Mouse (Mus musculus) heart, postnatal 0 days (tissue): ENCODE results near the gene Anapc5. TPM values are rescaled to one million over a fixed set of nuclear protein-coding genes. Genes with fewer than 3 reads are reported as not detected.

ENCODE experiments used
- ATAC-seq: fragments of 200-750 bp; cut with Nextera tagmentation; 2 replicates; pipeline ENCODE4 v1.8.0; 2017; ENCODE audit warnings: low read depth, moderate number of reproducible peaks, moderate library complexity; ENCODE audit not compliant: insufficient read depth
- DNase-seq: peaks from one replicate; pipeline ENCODE4 v3.0.0-alpha.2; 2016; ENCODE audit warnings: low spot score
- H3K27ac ChIP-seq: fragments of 300-500 bp; sonication (generic); 2 replicates; pipeline ENCODE4 v1.5.1; 2014; ENCODE audit warnings: low read depth, mild to moderate bottlenecking
- H3K27me3 ChIP-seq: fragments of 300-500 bp; sonication (generic); 2 replicates; pipeline ENCODE4 v1.6.1; 2014; ENCODE audit warnings: low read length, mixed read lengths; ENCODE audit not compliant: control insufficient read depth, insufficient read depth
- H3K36me3 ChIP-seq: fragments of 300-500 bp; sonication (generic); replicated peaks from 2 replicates; pipeline ENCODE4 v1.6.1; 2014; ENCODE audit warnings: low read length, mixed read lengths; ENCODE audit not compliant: control insufficient read depth, insufficient read depth
- H3K4me1 ChIP-seq: fragments of 300-500 bp; sonication (generic); 2 replicates; pipeline ENCODE4 v1.6.1; 2014; ENCODE audit warnings: antibody characterized with exemption; ENCODE audit not compliant: control insufficient read depth, insufficient read depth
- H3K4me2 ChIP-seq: fragments of 300-500 bp; sonication (generic); 2 replicates; pipeline ENCODE4 v1.6.1; 2014; ENCODE audit warnings: low read depth, mild to moderate bottlenecking, low read length, moderate library complexity
- H3K4me3 ChIP-seq: fragments of 300-500 bp; sonication (generic); 2 replicates; pipeline ENCODE4 v1.5.1; 2014; ENCODE audit warnings: low read depth, low read length
- H3K9ac ChIP-seq: fragments of 300-500 bp; sonication (generic); replicated peaks from 2 replicates; pipeline ENCODE4 v1.6.1; 2014; ENCODE audit warnings: low read depth, low read length, mixed read lengths
- H3K9me3 ChIP-seq: fragments of 300-500 bp; sonication (generic); replicated peaks from 2 replicates; pipeline ENCODE4 v1.6.1; 2016; ENCODE audit warnings: low read length; ENCODE audit not compliant: control insufficient read depth
- CTCF ChIP-seq: IDR thresholded peaks from 2 replicates; pipeline ENCODE4 v1.5.1; 2016; ENCODE audit warnings: antibody characterized with exemption, control low read depth, low read depth
- EP300 ChIP-seq: IDR thresholded peaks from 2 replicates; pipeline ENCODE4 v1.6.1; 2016; ENCODE audit warnings: antibody characterized with exemption, low read depth
- WGBS: fragments of 180-500 bp; shearing (Covaris S2); extraction: QIAGEN DNeasy Blood & Tissue Kit; methylation state at CpG from one replicate; pipeline ENCODE4 v1.1.7; 2014; 5-methylcytosine and 5-hydroxymethylcytosine counted together
- polyA plus RNA-seq: library from polyadenylated mRNA; unstranded; fragments of >200 nt; fragmentation: Nextera tagmentation; extraction: Ambion mirVana; gene quantifications from 2 replicates; pipeline ENCODE4 v1.2.1, GENCODE M21; 2015
- total RNA-seq: library from RNA; depleted of rRNA; stranded (reverse); fragments of >200 nt; gene quantifications from 2 replicates; pipeline ENCODE4 v1.2.3, GENCODE M21; 2014; ENCODE audit warnings: low replicate concordance; rRNA removed

Gene Anapc5
- total and polyA plus RNA-seq, 2 experiments from 2014 or later, result 213 to 380 TPM

DNA sequence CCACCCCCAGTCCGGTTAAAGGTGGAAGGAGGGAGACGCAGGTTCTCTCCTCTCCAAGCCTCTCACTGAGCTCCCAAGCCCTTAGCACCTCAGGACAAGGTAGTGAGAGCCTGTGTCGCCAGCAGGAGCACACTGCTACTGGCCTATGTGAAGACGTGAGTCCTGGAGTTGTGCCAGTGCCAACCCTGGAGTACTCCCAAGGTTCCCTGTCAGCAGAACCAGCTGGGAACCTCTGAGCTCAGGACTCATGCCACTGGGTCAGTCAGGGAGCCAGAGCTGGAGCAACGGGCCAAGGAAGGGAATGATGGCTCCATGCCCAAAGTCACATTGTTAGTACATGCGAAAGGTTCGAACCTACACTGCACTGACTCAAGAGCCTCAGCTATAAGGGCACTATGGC is 64.5 kb downstream of the Anapc5 start:
- no peak overlapping the region for H3K4me2 ChIP-seq
- no peak overlapping the region for H3K4me3 ChIP-seq
- H3K36me3 ChIP-seq, result peaks cover 13% of the 10 kb centered on the region; the same call in 1 of the 2 replicates
- no peak overlapping the region for H3K27ac ChIP-seq
- H3K4me1 ChIP-seq, result peaks cover 6% of the 10 kb centered on the region; the same call in 1 of the 2 replicates
- DNase-seq (no peak), ATAC-seq (no peak)
- no peaks in the 10 kb centered on the region for H3K9me3 ChIP-seq
- H3K27me3 ChIP-seq, result no peaks in the 10 kb centered on the region
- H3K9ac ChIP-seq, result no peak overlapping the region
- TF ChIP-seq CTCF (no peak), EP300 (no peak)
- 53% methylated on average over 7 of the region's 7 CpGs for WGBS

DNA sequence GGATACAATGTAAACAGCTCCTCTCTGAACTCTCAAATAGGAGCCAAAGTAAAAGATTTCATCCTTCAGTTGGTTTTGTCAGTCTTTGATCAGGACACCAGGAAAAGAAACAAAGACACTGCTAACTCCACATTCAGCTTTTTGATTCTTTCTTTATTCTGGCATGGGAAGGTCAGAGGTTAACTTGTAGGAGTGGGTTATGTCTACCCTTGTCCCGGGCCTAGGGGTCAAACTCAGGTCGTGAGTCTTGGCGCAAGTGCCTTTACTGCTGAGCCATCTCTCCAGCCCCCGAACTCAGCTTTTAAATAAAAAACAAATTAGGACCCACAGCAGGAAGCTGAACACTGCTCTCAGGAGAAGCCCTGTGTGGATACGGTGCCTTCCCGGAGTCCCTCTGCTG is 65.0 kb downstream of the Anapc5 start:
- DNase-seq (no peak), ATAC-seq (no peak)
- no peak overlapping the region for H3K4me3 ChIP-seq
- H3K27ac ChIP-seq, result no peak overlapping the region
- 84% methylated on average over 6 of the region's 6 CpGs for WGBS
- peaks cover 13% of the 10 kb centered on the region; the same call in 1 of the 2 replicates for H3K36me3 ChIP-seq
- no peak overlapping the region for H3K9ac ChIP-seq
- no peaks in the 10 kb centered on the region for H3K9me3 ChIP-seq
- no peak for TF ChIP-seq CTCF
- TF ChIP-seq EP300, result no peak
- H3K27me3 ChIP-seq, result no peaks in the 10 kb centered on the region
- peaks cover 6% of the 10 kb centered on the region; the same call in 1 of the 2 replicates for H3K4me1 ChIP-seq
- H3K4me2 ChIP-seq, result no peak overlapping the region

DNA sequence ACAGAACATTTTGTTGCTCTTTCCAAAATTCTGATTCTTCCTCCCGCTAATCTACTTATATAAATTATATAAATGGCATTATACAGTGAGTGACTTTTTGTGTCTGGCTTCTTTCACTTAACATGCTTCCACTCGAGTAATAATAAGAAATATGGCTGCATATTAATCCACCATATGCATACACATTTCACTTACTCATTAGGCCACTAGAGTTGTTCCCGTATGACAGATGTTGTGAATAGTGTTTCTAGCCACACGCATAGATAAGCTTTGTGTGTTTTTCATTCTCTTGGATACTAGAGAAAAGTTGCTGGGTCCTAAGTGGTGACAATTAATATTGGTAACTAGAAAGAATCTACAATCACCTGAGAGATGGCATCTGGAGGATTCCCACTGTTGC is 65.5 kb downstream of the Anapc5 start:
- H3K27me3 ChIP-seq, result no peaks in the 10 kb centered on the region
- ATAC-seq (no peak), DNase-seq (no peak)
- no peak for TF ChIP-seq EP300
- TF ChIP-seq CTCF, result no peak
- no peak overlapping the region for H3K9ac ChIP-seq
- no peak overlapping the region for H3K27ac ChIP-seq
- no peak overlapping the region for H3K4me3 ChIP-seq
- 93% methylated on average over 4 of the region's 4 CpGs for WGBS
- peaks cover 13% of the 10 kb centered on the region; the same call in 1 of the 2 replicates for H3K36me3 ChIP-seq
- no peak overlapping the region for H3K4me2 ChIP-seq
- no peaks in the 10 kb centered on the region for H3K9me3 ChIP-seq
- H3K4me1 ChIP-seq, result peaks cover 2% of the 10 kb centered on the region; the same call in 1 of the 2 replicates

DNA sequence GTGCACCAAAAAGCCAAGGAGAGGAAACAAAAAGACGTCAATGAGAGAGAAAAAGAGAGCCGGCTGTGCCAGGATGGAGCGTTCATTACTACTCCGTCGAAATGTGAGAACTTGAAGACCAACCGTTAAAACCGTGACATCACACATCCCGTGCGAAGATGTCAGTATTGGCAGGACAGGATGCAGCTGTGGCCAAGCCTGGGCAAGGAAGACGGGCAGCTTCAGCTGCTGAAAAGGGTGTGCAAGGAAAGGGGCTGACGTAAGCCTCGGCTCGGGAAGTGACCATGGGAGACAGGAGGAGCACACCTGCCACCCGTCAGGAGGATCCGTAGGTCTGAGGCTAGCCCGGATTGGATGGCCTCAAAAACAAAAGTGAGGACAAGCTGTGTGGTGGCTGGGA is 66.7 kb downstream of the Anapc5 start:
- Histone ChIP-seq H3K9ac (no peak overlapping the region), H3K4me1 (no peaks in the 10 kb centered on the region), H3K9me3 (no peaks in the 10 kb centered on the region), H3K27ac (no peak overlapping the region), H3K27me3 (no peaks in the 10 kb centered on the region), H3K4me2 (no peak overlapping the region), H3K36me3 (peaks cover 12% of the 10 kb centered on the region; the same call in 1 of the 2 replicates), H3K4me3 (no peak overlapping the region)
- DNase-seq (no peak), ATAC-seq (no peak)
- TF ChIP-seq CTCF (no peak), EP300 (no peak)
- WGBS, result 77% methylated on average over 16 of the region's 16 CpGs

DNA sequence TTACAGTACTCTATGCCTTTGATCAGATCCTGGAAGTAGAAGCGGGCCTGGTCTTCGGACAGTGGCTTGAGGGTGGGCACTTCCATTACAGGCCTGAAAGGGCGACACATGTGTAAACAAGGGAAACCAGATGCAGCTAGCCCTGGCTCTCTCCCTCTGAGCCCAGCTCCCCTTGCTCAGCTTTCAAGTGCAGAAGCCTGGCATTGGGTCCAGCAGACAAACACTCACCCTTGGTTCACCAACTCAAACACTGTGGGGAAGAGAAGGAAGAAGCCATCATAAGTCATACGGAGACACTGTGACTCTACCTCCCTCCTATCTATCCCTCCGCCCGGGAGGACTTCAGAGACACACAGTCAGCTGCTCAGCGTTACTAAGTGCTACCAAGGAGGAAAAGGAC is 73.2 kb downstream of the Anapc5 start:
- no peak overlapping the region for H3K27ac ChIP-seq
- no peaks in the 10 kb centered on the region for H3K9me3 ChIP-seq
- no peak overlapping the region for H3K9ac ChIP-seq
- DNase-seq (no peak), ATAC-seq (no peak)
- no peak overlapping the region for H3K4me2 ChIP-seq
- TF ChIP-seq EP300, result no peak
- no peak for TF ChIP-seq CTCF
- 80% methylated on average over 7 of the region's 7 CpGs for WGBS
- H3K4me1 ChIP-seq, result no peaks in the 10 kb centered on the region
- H3K27me3 ChIP-seq, result no peaks in the 10 kb centered on the region
- no peak overlapping the region for H3K4me3 ChIP-seq
- H3K36me3 ChIP-seq, result peaks cover 19% of the 10 kb centered on the region; the same call in 1 of the 2 replicates

DNA sequence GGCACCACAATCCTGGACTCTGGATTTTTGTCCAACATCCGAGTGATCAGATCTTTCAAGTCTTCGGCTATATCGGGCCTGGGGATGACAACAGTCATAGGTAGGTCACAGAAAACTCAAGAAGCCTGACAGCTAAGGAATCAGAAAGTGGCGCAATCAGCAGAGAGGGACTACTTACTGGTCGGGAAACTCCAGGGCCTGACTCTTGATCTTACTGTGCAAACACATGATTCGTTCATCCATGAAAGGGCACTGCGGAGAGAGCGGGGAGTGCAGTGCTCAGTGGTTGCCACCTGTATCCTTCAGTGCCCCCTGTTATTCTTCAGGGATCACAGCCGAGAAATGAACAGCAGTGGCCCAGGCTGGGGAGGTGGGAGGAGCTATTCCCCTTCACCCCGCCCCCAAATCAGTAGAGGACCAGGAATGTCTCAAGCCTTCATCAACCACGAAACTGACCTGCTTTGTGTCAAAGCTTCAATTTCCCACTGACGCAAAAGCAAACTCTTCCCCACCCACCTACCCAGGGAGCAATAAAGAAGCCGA is 77.2 kb downstream of the Anapc5 start:
- TF ChIP-seq EP300 (no peak), CTCF (no peak)
- no peaks in the 10 kb centered on the region for H3K4me1 ChIP-seq
- WGBS, result 79% methylated on average over 13 of the region's 13 CpGs
- H3K9ac ChIP-seq, result no peak overlapping the region
- no peaks in the 10 kb centered on the region for H3K27me3 ChIP-seq
- H3K36me3 ChIP-seq, result peaks cover 37% of the 10 kb centered on the region
- H3K4me2 ChIP-seq, result no peak overlapping the region
- H3K4me3 ChIP-seq, result no peak overlapping the region
- DNase-seq (no peak), ATAC-seq (no peak)
- H3K9me3 ChIP-seq, result no peaks in the 10 kb centered on the region
- H3K27ac ChIP-seq, result no peak overlapping the region

Other genes starting within 250 kb of the Anapc5 start
- gene Ift81, start 206.8 kb downstream of the Anapc5 start, total RNA-seq, result 36.3 and 43.8 TPM in 2 replicates
- 50.3 and 51.6 TPM in 2 replicates for gene Ift81, start 206.8 kb downstream of the Anapc5 start, polyA plus RNA-seq
- gene P2rx7, start 177.4 kb downstream of the Anapc5 start, total RNA-seq, result 2.7 and 4.4 TPM in 2 replicates
- 1.6 and 2.2 TPM in 2 replicates for gene P2rx7, start 177.4 kb downstream of the Anapc5 start, polyA plus RNA-seq
- 10.0 and 54.2 TPM in 2 replicates for gene P2rx4, start 113.8 kb downstream of the Anapc5 start, total RNA-seq
- gene P2rx4, start 113.8 kb downstream of the Anapc5 start, polyA plus RNA-seq, result 21.6 and 22.3 TPM in 2 replicates
- gene Camkk2, start 41.9 kb downstream of the Anapc5 start, total RNA-seq, result 9.3 and 24.0 TPM in 2 replicates
- 11.7 and 13.0 TPM in 2 replicates for gene Camkk2, start 41.9 kb downstream of the Anapc5 start, polyA plus RNA-seq
- 20.2 and 23.4 TPM in 2 replicates for gene Rnf34, start 28.7 kb upstream of the Anapc5 start, total RNA-seq
- 24.9 and 28.4 TPM in 2 replicates for gene Rnf34, start 28.7 kb upstream of the Anapc5 start, polyA plus RNA-seq
- 29.3 and 38.8 TPM in 2 replicates for gene Kdm2b, start 168.5 kb upstream of the Anapc5 start, total RNA-seq
- 12.4 and 14.7 TPM in 2 replicates for gene Kdm2b, start 168.5 kb upstream of the Anapc5 start, polyA plus RNA-seq
- gene Orai1, start 193.7 kb upstream of the Anapc5 start, total RNA-seq, result 23.9 and 43.4 TPM in 2 replicates
- 18.7 and 21.2 TPM in 2 replicates for gene Orai1, start 193.7 kb upstream of the Anapc5 start, polyA plus RNA-seq
- gene Morn3, start 225.7 kb upstream of the Anapc5 start, total RNA-seq, result not detected in 2 replicates
- gene Morn3, start 225.7 kb upstream of the Anapc5 start, polyA plus RNA-seq, result 0.36 TPM in 1 of 2 replicates, not detected in the other
- gene Tmem120b, start 247.1 kb upstream of the Anapc5 start, total RNA-seq, result 6.5 and 8.7 TPM in 2 replicates
- gene Tmem120b, start 247.1 kb upstream of the Anapc5 start, polyA plus RNA-seq, result 10.7 and 11.1 TPM in 2 replicates